In the genomic region with DNA sequence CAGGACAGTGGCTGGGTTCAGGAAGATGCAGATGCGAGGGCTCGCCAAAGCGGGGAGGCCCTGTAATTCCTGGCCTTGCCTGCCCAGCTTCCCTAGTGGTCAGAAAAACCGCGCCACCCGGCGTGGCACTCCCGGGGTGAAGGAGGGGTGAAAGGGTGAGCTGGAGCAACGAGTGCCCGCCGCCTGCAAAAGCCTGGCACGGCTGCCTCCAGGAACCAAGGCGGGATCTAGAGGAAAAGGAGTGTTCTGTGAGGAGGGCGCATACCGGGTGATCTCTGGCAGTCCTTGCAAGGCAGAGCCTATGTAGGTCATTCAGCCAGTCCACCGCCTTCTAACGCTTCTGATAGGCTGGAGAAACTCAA, we compare ENCODE assay signal across 8 mouse cellular contexts. TPM values are rescaled to one million over a fixed set of nuclear protein-coding genes. Genes with fewer than 3 reads are reported as not detected.
DNase-seq lines count a peak whose midpoint lies in the region; ATAC-seq and TF ChIP-seq lines count a peak whose summit lies in the region.

No protein-coding gene starts in this region.

- TF ChIP-seq RAD21 in CH12.LX (IDR thresholded peaks at IDR 0.05; ENCODE audit: low read depth, low read length): no peak

- H3K36me3 ChIP-seq in CH12.LX (replicated peaks in 1 of 2; ENCODE audit: control insufficient read depth in 1 of 2, insufficient read depth in 1 of 2, low read length in 1 of 2): peaks cover 0 to 8% of the 10 kb centered on the region in 2 experiments
- no peaks in the 10 kb centered on the region for H3K36me3 ChIP-seq in forebrain, embryonic 11.5 days (ENCODE audit: control insufficient read depth, insufficient read depth, low read length)
- no peaks in the 10 kb centered on the region for H3K36me3 ChIP-seq in heart, embryonic 15.5 days
- no peaks in the 10 kb centered on the region for H3K36me3 ChIP-seq in liver, embryonic 13.5 days
- H3K36me3 ChIP-seq in neural tube, embryonic 13.5 days: no peaks in the 10 kb centered on the region
- H3K36me3 ChIP-seq in thymus, adult 2 months (ENCODE audit: control insufficient read depth, insufficient read depth, low read length): no peaks in the 10 kb centered on the region

- no peak for TF ChIP-seq CTCF in CH12.LX (conservative IDR thresholded peaks at IDR 0.05 in 1 of 2, IDR thresholded peaks at IDR 0.05 in 1 of 2; ENCODE audit: low read depth in 2 of 2, low read length in 2 of 2)
- TF ChIP-seq CTCF in thymus, adult 2 months (IDR thresholded peaks at IDR 0.05; ENCODE audit: borderline replicate concordance, control insufficient read depth, extremely low read depth, insufficient read depth, low read length, poor library complexity): no peak

- no peaks in the 10 kb centered on the region for H3K27me3 ChIP-seq in CH12.LX (replicated peaks)
- no peaks in the 10 kb centered on the region for H3K27me3 ChIP-seq in forebrain, embryonic 11.5 days (ENCODE audit: control insufficient read depth, insufficient read depth, low read length)
- H3K27me3 ChIP-seq in heart, embryonic 15.5 days: no peaks in the 10 kb centered on the region
- no peaks in the 10 kb centered on the region for H3K27me3 ChIP-seq in liver, embryonic 13.5 days
- H3K27me3 ChIP-seq in neural tube, embryonic 13.5 days: no peaks in the 10 kb centered on the region
- H3K27me3 ChIP-seq in thymus, adult 2 months (ENCODE audit: control insufficient read depth, insufficient read depth, low read length): no peaks in the 10 kb centered on the region

- dilution Hi-C loops in CH12.LX (cut with MboI; ENCODE audit: extremely low pct_ligation_motif_present, extremely low pct_unique_long_range_greater_than_20kb, low sequenced_read_pairs): no loop called here

- H3K4me2 ChIP-seq in CH12.LX (ENCODE audit: insufficient read depth, low read depth, poor library complexity, severe bottlenecking): peak overlapping the region; percentile 72
- H3K4me2 ChIP-seq in forebrain, embryonic 11.5 days (ENCODE audit: low read depth, low read length, severe bottlenecking): peak overlapping the region; percentile 79
- peak overlapping the region; percentile 87 for H3K4me2 ChIP-seq in heart, embryonic 15.5 days
- H3K4me2 ChIP-seq in liver, embryonic 13.5 days: peak overlapping the region; percentile 99
- H3K4me2 ChIP-seq in neural tube, embryonic 13.5 days: peak overlapping the region; percentile 88

- ATAC-seq in forebrain, embryonic 11.5 days (replicated peaks; ENCODE audit: low FRiP score): peak; percentile 8; the same call in 1 of the 2 replicates
- ATAC-seq in heart, embryonic 15.5 days (replicated peaks; ENCODE audit: insufficient number of reproducible peaks, insufficient read depth, low FRiP score, low read depth): peak; percentile 29
- peak; percentile 11 for ATAC-seq in liver, embryonic 13.5 days (ENCODE audit: low read depth)
- peak; percentile 9 for ATAC-seq in neural tube, embryonic 13.5 days (ENCODE audit: low read depth)

- peaks cover 29% of the 10 kb centered on the region for H3K79me2 ChIP-seq in CH12.LX (replicated peaks; ENCODE audit: control insufficient read depth, extremely low read depth, insufficient read depth, poor library complexity, severe bottlenecking)

- no peak for TF ChIP-seq EP300 in CH12.LX (IDR thresholded peaks at IDR 0.05; ENCODE audit: low read length)

- in situ Hi-C loops in CH12.LX (cut with MboI; ENCODE audit: low pct_ligation_motif_present, low pct_unique_long_range_greater_than_20kb, low sequenced_read_pairs): no loop called here

- peaks cover 10% of the 10 kb centered on the region for H3K9me3 ChIP-seq in CH12.LX (replicated peaks; ENCODE audit: low read length)
- no peaks in the 10 kb centered on the region for H3K9me3 ChIP-seq in forebrain, embryonic 11.5 days (ENCODE audit: control insufficient read depth, low read length)
- no peaks in the 10 kb centered on the region for H3K9me3 ChIP-seq in heart, embryonic 15.5 days (replicated peaks)
- no peaks in the 10 kb centered on the region for H3K9me3 ChIP-seq in liver, embryonic 13.5 days (replicated peaks)
- H3K9me3 ChIP-seq in neural tube, embryonic 13.5 days: no peaks in the 10 kb centered on the region

- peak overlapping the region; percentile 50 for H3K9ac ChIP-seq in CH12.LX (ENCODE audit: insufficient read depth, low read depth)
- H3K9ac ChIP-seq in forebrain, embryonic 11.5 days (ENCODE audit: low read length): peak overlapping the region; percentile 67
- peak overlapping the region; percentile 73 for H3K9ac ChIP-seq in heart, embryonic 15.5 days
- H3K9ac ChIP-seq in liver, embryonic 13.5 days: peak overlapping the region; percentile 83
- peak overlapping the region; percentile 77 for H3K9ac ChIP-seq in neural tube, embryonic 13.5 days

- no peak for TF ChIP-seq POLR2A in CH12.LX (IDR thresholded peaks at IDR 0.05; ENCODE audit: low read depth, low read length)
- TF ChIP-seq POLR2A in thymus, adult 2 months (IDR thresholded peaks at IDR 0.05; ENCODE audit: control insufficient read depth, extremely low read depth, insufficient read depth, low read length, poor library complexity): no peak

- DNase-seq in CH12.LX (ENCODE audit: extremely low read depth): no peak
- DNase-seq in brain, adult 2 months (ENCODE audit: low read depth, low spot score): peak; percentile 90
- no peak for DNase-seq in forebrain, embryonic 11.5 days (ENCODE audit: low spot score)
- peak; percentile 79 to 93 for DNase-seq in kidney, postnatal 25 days
- DNase-seq in liver, embryonic 13.5 days: peak; percentile 41
- peak; percentile 46 for DNase-seq in thymus, adult 2 months

- no peak overlapping the region; the same call in 1 of the 2 replicates for H3K27ac ChIP-seq in CH12.LX (ENCODE audit: insufficient read depth, low read depth)
- H3K27ac ChIP-seq in forebrain, embryonic 11.5 days (ENCODE audit: low read depth, low read length): peak overlapping the region; percentile 37; the same call in 1 of the 2 replicates
- peak overlapping the region; percentile 99 for H3K27ac ChIP-seq in heart, embryonic 15.5 days
- H3K27ac ChIP-seq in liver, embryonic 13.5 days: peak overlapping the region; percentile 73
- H3K27ac ChIP-seq in neural tube, embryonic 13.5 days (replicated peaks): peak overlapping the region; percentile 98
- H3K27ac ChIP-seq in thymus, adult 2 months (ENCODE audit: control insufficient read depth, insufficient read depth, low read length): no peak overlapping the region

- under 1% methylated on average over 17 of the region's 17 CpGs for WGBS in forebrain, embryonic 11.5 days
- WGBS in heart, embryonic 15.5 days: 1% methylated on average over 17 of the region's 17 CpGs
- WGBS in liver, embryonic 13.5 days (ENCODE audit: insufficient replicate concordance): under 1% methylated on average over 17 of the region's 17 CpGs
- WGBS in neural tube, embryonic 13.5 days: 1% methylated on average over 17 of the region's 17 CpGs
- 7% methylated on average over 17 of the region's 17 CpGs for WGBS in thymus, adult 2 months

- H3K4me3 ChIP-seq in CH12.LX (replicated peaks in 1 of 3; ENCODE audit: low read depth in 2 of 3, low read length in 2 of 3, poor library complexity in 1 of 3): peak overlapping the region; percentile 28 to 55 (median 52)
- peak overlapping the region; percentile 82 for H3K4me3 ChIP-seq in forebrain, embryonic 11.5 days (ENCODE audit: low read depth, low read length)
- peak overlapping the region; percentile 98 for H3K4me3 ChIP-seq in heart, embryonic 15.5 days
- H3K4me3 ChIP-seq in liver, embryonic 13.5 days (replicated peaks): peak overlapping the region; percentile 79
- peak overlapping the region; percentile 98 for H3K4me3 ChIP-seq in neural tube, embryonic 13.5 days
- H3K4me3 ChIP-seq in thymus, adult 2 months (ENCODE audit: control insufficient read depth, insufficient read depth, low read length): peak overlapping the region; percentile 48

- H3K4me1 ChIP-seq in CH12.LX (ENCODE audit: control insufficient read depth in 1 of 2, insufficient read depth in 2 of 2): peaks cover 15 to 34% of the 10 kb centered on the region in 2 experiments
- 0 out of 2 replicates have a peak, but pooled peaks cover 5% of the 10 kb centered on the region for H3K4me1 ChIP-seq in forebrain, embryonic 11.5 days (replicated peaks; ENCODE audit: control insufficient read depth, insufficient read depth, low read length)
- H3K4me1 ChIP-seq in heart, embryonic 15.5 days (replicated peaks): peaks cover 33% of the 10 kb centered on the region
- peaks cover 62% of the 10 kb centered on the region for H3K4me1 ChIP-seq in liver, embryonic 13.5 days (replicated peaks)
- H3K4me1 ChIP-seq in neural tube, embryonic 13.5 days (replicated peaks): peaks cover 38% of the 10 kb centered on the region
- H3K4me1 ChIP-seq in thymus, adult 2 months (replicated peaks; ENCODE audit: control insufficient read depth, insufficient read depth, low read length): peaks cover 13% of the 10 kb centered on the region

TF ChIP-seq in CH12.LX, 34 proteins besides CTCF, POLR2A, EP300 and RAD21:
- TF ChIP-seq RCOR1 (conservative IDR thresholded peaks at IDR 0.05; ENCODE audit: low read depth, low read length): no peak
- TF ChIP-seq NELFE (IDR thresholded peaks at IDR 0.05; ENCODE audit: low read depth, low read length): no peak
- TF ChIP-seq USF1 (IDR thresholded peaks at IDR 0.05; ENCODE audit: low read depth, low read length): no peak

RNA-seq across cellular contexts. Expression of gene Pik3r1, which starts 0.6 kb away (rescaled TPM):
- 17.0 and 17.5 TPM in 2 replicates for total RNA-seq in CH12.LX (2012; rRNA removed)
- total RNA-seq in CH12.LX (2014; rRNA removed): 20.2 and 21.0 TPM in 2 replicates
- 19.3 and 20.9 TPM in 2 replicates for polyA plus RNA-seq in CH12.LX (2012; ENCODE audit: insufficient read length, low read depth)
- polyA plus RNA-seq in forebrain, embryonic 11.5 days (2014; fragmentation: Nextera tagmentation; extraction: Ambion mirVana): 16.5 and 18.3 TPM in 2 replicates
- 20.2 and 23.8 TPM in 2 replicates for polyA plus RNA-seq in heart, embryonic 15.5 days (2015; fragmentation: Nextera tagmentation; extraction: Ambion mirVana)
- polyA plus RNA-seq in liver, embryonic 13.5 days (2015; fragmentation: Nextera tagmentation; extraction: Ambion mirVana): 18.0 and 20.7 TPM in 2 replicates
- polyA plus RNA-seq in neural tube, embryonic 13.5 days (2015; fragmentation: Nextera tagmentation; extraction: Ambion mirVana): 47.9 and 57.3 TPM in 2 replicates
- polyA plus RNA-seq in thymus, adult 2 months (2012; rRNA removed): 33.1 and 35.2 TPM in 2 replicates

Comparison
In these comparisons a context has a peak if more than half of its experiments do, and no peak if none do; other contexts are left out.
1. DNase-seq: peak in brain, adult 2 months (single experiment), kidney, postnatal 25 days (2 of 2), liver, embryonic 13.5 days (single experiment) and thymus, adult 2 months (single experiment); none in CH12.LX (single experiment) and forebrain, embryonic 11.5 days (single experiment).
2. H3K27ac ChIP-seq: peak in forebrain, embryonic 11.5 days (single experiment), heart, embryonic 15.5 days (single experiment), liver, embryonic 13.5 days (single experiment) and neural tube, embryonic 13.5 days (single experiment); none in CH12.LX (single experiment) and thymus, adult 2 months (single experiment).
3. H3K4me3 ChIP-seq: peak in every context shown above with its lines; median percentile 98 in heart, embryonic 15.5 days; 98 in neural tube, embryonic 13.5 days; 82 in forebrain, embryonic 11.5 days; 79 in liver, embryonic 13.5 days; 52 in CH12.LX; 48 in thymus, adult 2 months.
4. Peak in every context shown above with its lines, with median percentiles within 50 percentile points of each other: H3K4me2 ChIP-seq, H3K9ac ChIP-seq and ATAC-seq.